Comparison of ENCODE assay signal across 10 mouse cellular contexts in the genomic region with DNA sequence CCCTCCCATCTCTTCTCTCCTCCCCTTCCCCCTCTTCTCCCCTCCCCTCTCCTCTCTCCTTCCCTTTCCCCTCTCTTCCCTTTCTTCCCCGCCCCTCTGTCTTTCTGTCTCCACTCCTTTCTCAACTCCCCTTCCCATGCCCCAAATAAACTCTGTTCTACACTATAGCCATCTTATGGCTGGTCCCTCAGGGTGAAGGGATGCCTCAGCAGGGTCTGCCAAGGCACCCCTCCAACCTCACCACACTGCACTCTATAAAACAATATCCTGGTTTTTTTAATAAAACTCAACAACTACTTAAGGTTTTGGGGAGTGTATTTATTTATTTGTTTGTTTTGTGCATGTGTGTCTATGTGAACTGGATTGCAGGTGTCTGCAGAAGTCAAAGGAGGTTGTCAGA. TPM values are rescaled to one million over a fixed set of nuclear protein-coding genes. Genes with fewer than 3 reads are reported as not detected.
DNase-seq lines count a peak whose midpoint lies in the region; ATAC-seq and TF ChIP-seq lines count a peak whose summit lies in the region.
"Had no signal": no experiment of that assay in that cellular context is flagged by ENCODE, and none has a peak within 500 bp of the region (broad histone marks: within the 10 kb centered on the region; RNA-seq: fewer than 3 reads in every experiment).

No protein-coding gene starts in this region.

- H3K4me1 ChIP-seq in heart, embryonic 16.5 days (ENCODE audit: control insufficient read depth, insufficient read depth, low read length): peaks cover 7% of the 10 kb centered on the region
- H3K4me1 ChIP-seq in neural tube, embryonic 11.5 days (ENCODE audit: control insufficient read depth, insufficient read depth, low read length): no peaks in the 10 kb centered on the region; the same call in 1 of the 2 replicates
- peaks cover 15% of the 10 kb centered on the region for H3K4me1 ChIP-seq in limb, embryonic 15.5 days
- H3K4me1 ChIP-seq in stomach, postnatal 0 days (replicated peaks; ENCODE audit: control insufficient read depth, insufficient read depth): no peaks in the 10 kb centered on the region; the same call in 1 of the 2 replicates

- peaks cover 6% of the 10 kb centered on the region; the same call in 1 of the 2 replicates for H3K9me3 ChIP-seq in heart, embryonic 16.5 days (replicated peaks; ENCODE audit: control insufficient read depth, low read length)
- no peaks in the 10 kb centered on the region for H3K9me3 ChIP-seq in neural tube, embryonic 11.5 days (ENCODE audit: control insufficient read depth, low read length)
- H3K9me3 ChIP-seq in limb, embryonic 15.5 days: no peaks in the 10 kb centered on the region
- no peaks in the 10 kb centered on the region for H3K9me3 ChIP-seq in stomach, postnatal 0 days (ENCODE audit: control insufficient read depth, low read length)

- TF ChIP-seq EP300 in stomach, postnatal 0 days (optimal IDR thresholded peaks at IDR 0.05): no peak

- peak overlapping the region; percentile 42; the same call in 1 of the 2 replicates for H3K4me3 ChIP-seq in heart, embryonic 16.5 days (ENCODE audit: low read length)
- H3K4me3 ChIP-seq in neural tube, embryonic 11.5 days (ENCODE audit: low read depth, low read length): peak overlapping the region; percentile 28; the same call in 1 of the 2 replicates
- peak overlapping the region; percentile 35; the same call in 1 of the 2 replicates for H3K4me3 ChIP-seq in limb, embryonic 15.5 days
- no peak overlapping the region; the same call in 1 of the 2 replicates for H3K4me3 ChIP-seq in stomach, postnatal 0 days (ENCODE audit: low read depth, low read length)
- H3K4me3 ChIP-seq: erythroblast, embryonic 14.5 days had no signal

- peak overlapping the region; percentile 69; the same call in 1 of the 2 replicates for H3K4me2 ChIP-seq in heart, embryonic 16.5 days (ENCODE audit: low read depth, low read length)
- peak overlapping the region; percentile 52 for H3K4me2 ChIP-seq in neural tube, embryonic 11.5 days (ENCODE audit: low read depth)
- peak overlapping the region; percentile 68 for H3K4me2 ChIP-seq in limb, embryonic 15.5 days
- H3K4me2 ChIP-seq in stomach, postnatal 0 days (replicated peaks; ENCODE audit: low read depth): peak overlapping the region; percentile 47; the same call in 1 of the 2 replicates

- no peak for DNase-seq in heart, postnatal 25 days (ENCODE audit: low spot score)
- DNase-seq in neural tube, embryonic 11.5 days (ENCODE audit: low spot score): no peak
- DNase-seq in neural tube, embryonic 10.5 days (ENCODE audit: extremely low spot score, low spot score): no peak
- no peak for DNase-seq in stomach, postnatal 0 days (ENCODE audit: low spot score)
- DNase-seq in adrenal gland, postnatal 14 days: no peak
- no peak for DNase-seq in urinary bladder, adult 18-20 months (ENCODE audit: low spot score in 2 of 2)
- DNase-seq: right cerebral cortex, adult 18-20 months had no signal

- no peak for ATAC-seq in heart, embryonic 16.5 days (replicated peaks; ENCODE audit: extremely low read depth, insufficient read depth, low FRiP score)
- ATAC-seq in neural tube, embryonic 11.5 days (ENCODE audit: insufficient read depth, low FRiP score, low TSS enrichment): no peak
- ATAC-seq in limb, embryonic 15.5 days (ENCODE audit: insufficient number of reproducible peaks, low FRiP score, low TSS enrichment, low read depth): no peak
- ATAC-seq in stomach, postnatal 0 days (ENCODE audit: low FRiP score, low TSS enrichment): no peak

- WGBS in heart, embryonic 16.5 days: 58% methylated on average over 1 of the region's 1 CpGs
- 50% methylated on average over 1 of the region's 1 CpGs for WGBS in neural tube, embryonic 11.5 days
- WGBS in limb, embryonic 15.5 days: 45% methylated on average over 1 of the region's 1 CpGs
- WGBS in stomach, postnatal 0 days: 33% methylated on average over 1 of the region's 1 CpGs

- H3K27ac ChIP-seq in heart, embryonic 16.5 days (ENCODE audit: low read length): no peak overlapping the region
- H3K27ac ChIP-seq in neural tube, embryonic 11.5 days (ENCODE audit: low read depth, low read length): no peak overlapping the region
- no peak overlapping the region for H3K27ac ChIP-seq in limb, embryonic 15.5 days
- H3K27ac ChIP-seq in stomach, postnatal 0 days (replicated peaks): no peak overlapping the region

- H3K9ac ChIP-seq in heart, embryonic 16.5 days (ENCODE audit: low read length): no peak overlapping the region
- H3K9ac ChIP-seq in neural tube, embryonic 11.5 days (ENCODE audit: low read length): no peak overlapping the region
- no peak overlapping the region for H3K9ac ChIP-seq in limb, embryonic 15.5 days
- H3K9ac ChIP-seq in stomach, postnatal 0 days (ENCODE audit: low read length): no peak overlapping the region

- intact Hi-C loops in heart, postnatal 25 days (cut with DNase I): no loop called here

- peaks cover 4% of the 10 kb centered on the region; the same call in 1 of the 2 replicates for H3K27me3 ChIP-seq in heart, embryonic 16.5 days (ENCODE audit: control insufficient read depth, insufficient read depth, low read length)
- H3K27me3 ChIP-seq in neural tube, embryonic 11.5 days (ENCODE audit: control insufficient read depth, insufficient read depth, low read length): peaks cover 7% of the 10 kb centered on the region; the same call in 1 of the 2 replicates
- H3K27me3 ChIP-seq in limb, embryonic 15.5 days: no peaks in the 10 kb centered on the region; the same call in 1 of the 2 replicates
- H3K27me3 ChIP-seq in stomach, postnatal 0 days (ENCODE audit: control insufficient read depth, insufficient read depth, low read length): no peaks in the 10 kb centered on the region

- no peak for TF ChIP-seq CTCF in stomach, postnatal 0 days (IDR thresholded peaks at IDR 0.05; ENCODE audit: low read depth)

- no peaks in the 10 kb centered on the region for H3K36me3 ChIP-seq in heart, embryonic 16.5 days (ENCODE audit: control insufficient read depth, insufficient read depth)
- H3K36me3 ChIP-seq in neural tube, embryonic 11.5 days (ENCODE audit: control insufficient read depth, insufficient read depth, low read length): no peaks in the 10 kb centered on the region
- H3K36me3 ChIP-seq in limb, embryonic 15.5 days: no peaks in the 10 kb centered on the region
- H3K36me3 ChIP-seq in stomach, postnatal 0 days (ENCODE audit: control insufficient read depth, insufficient read depth, low read length): no peaks in the 10 kb centered on the region

RNA-seq across cellular contexts. Expression of a gene that starts 9.6 kb away (rescaled TPM):
- 14.7 and 17.7 TPM in 2 replicates for polyA plus RNA-seq in heart, embryonic 16.5 days (2015; fragmentation: Nextera tagmentation; extraction: Ambion mirVana)
- 1 to 10 TPM; 3.8 to 4.9 TPM for total RNA-seq in heart, postnatal 25 days (2021)
- 50.6 and 53.8 TPM in 2 replicates for polyA plus RNA-seq in neural tube, embryonic 11.5 days (2014; fragmentation: Nextera tagmentation; extraction: Ambion mirVana)
- 63.3 and 67.0 TPM in 2 replicates for polyA plus RNA-seq in limb, embryonic 15.5 days (2015; fragmentation: Nextera tagmentation; extraction: Ambion mirVana)
- polyA plus RNA-seq in stomach, postnatal 0 days (2015; fragmentation: Nextera tagmentation; extraction: Ambion mirVana): 27.8 and 28.2 TPM in 2 replicates
- total RNA-seq in adrenal gland, postnatal 14 days (2021): 30.8 and 31.4 TPM in 2 replicates
- polyA plus RNA-seq: erythroblast, embryonic 14.5 days had no signal
